Mouse (Mus musculus) heart, postnatal 0 days (tissue): ENCODE measurements around the gene Prr22.

Experiments used
- CTCF ChIP-seq: IDR thresholded peaks from 2 replicates; pipeline ENCODE4 v1.5.1; 2016; ENCODE audit warnings: antibody characterized with exemption, control low read depth, low read depth
- EP300 ChIP-seq: IDR thresholded peaks from 2 replicates; pipeline ENCODE4 v1.6.1; 2016; ENCODE audit warnings: antibody characterized with exemption, low read depth

DNA sequence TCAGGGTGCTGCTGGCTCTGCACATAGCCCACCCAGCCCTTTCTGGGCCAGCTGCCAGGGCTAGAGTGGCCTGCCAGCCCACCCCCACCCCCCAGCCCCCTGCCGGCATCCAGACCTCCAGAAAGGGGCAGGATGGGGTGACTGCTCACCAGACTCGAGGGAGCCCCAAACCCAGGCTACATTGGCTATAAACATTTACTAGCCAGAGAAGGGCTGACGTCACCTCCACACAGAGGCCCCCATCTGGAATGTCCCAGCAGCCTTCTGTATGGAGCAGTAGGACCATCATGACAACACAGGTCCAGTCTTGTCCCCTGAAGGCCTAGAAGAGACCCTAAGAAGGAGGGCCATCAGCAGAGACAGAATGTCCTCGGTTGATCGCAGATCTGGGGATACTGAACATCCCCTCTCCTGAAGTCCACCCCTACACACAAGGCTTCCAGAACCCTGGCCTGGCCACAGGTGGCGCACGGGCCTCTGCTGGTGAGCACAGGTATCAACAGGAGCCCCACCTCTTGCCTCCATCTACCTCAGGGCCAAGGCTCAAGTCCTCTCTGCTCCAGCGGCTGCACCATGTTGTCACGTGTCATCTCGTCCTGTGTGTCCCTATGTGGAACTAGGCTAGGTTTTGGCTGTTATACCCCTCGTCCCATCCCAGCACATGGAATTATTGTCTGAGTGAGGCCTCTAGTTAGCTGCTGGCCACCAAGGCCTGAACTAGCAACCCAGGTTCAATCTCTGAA lies 46.5 kb upstream of the Prr22 start:
- TF ChIP-seq CTCF, result no peak
- TF ChIP-seq EP300, result no peak
